9 mouse cellular contexts compared by ENCODE assay signal in the genomic region with DNA sequence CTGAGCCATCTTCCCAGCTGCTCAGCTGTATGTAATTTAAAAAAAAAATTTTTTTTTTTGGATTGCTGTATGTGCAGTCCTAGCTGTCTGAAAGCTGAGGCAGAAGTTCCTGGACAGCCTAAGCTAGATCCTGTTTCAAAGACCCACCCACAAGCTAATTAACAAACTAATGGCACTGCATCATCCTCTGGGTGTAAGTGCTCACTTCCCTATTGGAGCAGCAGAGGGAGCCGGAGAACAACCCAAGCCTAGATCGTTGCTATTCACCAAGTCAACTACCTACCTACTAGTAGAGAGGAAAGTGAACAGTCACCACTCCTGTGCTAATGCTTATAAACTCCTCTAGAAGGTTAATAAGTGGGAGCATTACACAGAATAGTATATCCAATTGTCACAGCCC. TPM values are rescaled to one million over a fixed set of nuclear protein-coding genes. Genes with fewer than 3 reads are reported as not detected.
DNase-seq lines count a peak whose midpoint lies in the region; ATAC-seq and TF ChIP-seq lines count a peak whose summit lies in the region.
"Had no signal": no experiment of that assay in that cellular context is flagged by ENCODE, and none has a peak within 500 bp of the region (broad histone marks: within the 10 kb centered on the region; RNA-seq: fewer than 3 reads in every experiment).

No protein-coding gene starts in this region.

- no peaks in the 10 kb centered on the region for H3K27me3 ChIP-seq in forebrain, embryonic 10.5 days (ENCODE audit: poor library complexity, severe bottlenecking)
- no peaks in the 10 kb centered on the region for H3K27me3 ChIP-seq in hindbrain, embryonic 13.5 days
- H3K27me3 ChIP-seq in stomach, embryonic 16.5 days (ENCODE audit: control insufficient read depth, insufficient read depth, low read length), result no peaks in the 10 kb centered on the region
- H3K27me3 ChIP-seq: embryonic facial prominence, embryonic 15.5 days had no signal

- no peaks in the 10 kb centered on the region for H3K4me1 ChIP-seq in forebrain, embryonic 10.5 days
- no peaks in the 10 kb centered on the region; the same call in 1 of the 2 replicates for H3K4me1 ChIP-seq in hindbrain, embryonic 13.5 days (replicated peaks)
- no peaks in the 10 kb centered on the region for H3K4me1 ChIP-seq in stomach, embryonic 16.5 days (ENCODE audit: control insufficient read depth, insufficient read depth, low read length)
- H3K4me1 ChIP-seq: embryonic facial prominence, embryonic 15.5 days had no signal

- DNase-seq in right cerebral cortex, adult 2 months (ENCODE audit: low spot score in 2 of 2), result peak; percentile 57 to 62
- DNase-seq in right cerebral cortex, postnatal 14 days, result no peak
- peak; percentile 44 for DNase-seq in c-Kit-negative CD71-positive TER-119-positive erythroid progenitor cells, embryonic 14.5 days (ENCODE audit: low read depth, low spot score)
- peak; percentile 29 for DNase-seq in forebrain, embryonic 10.5 days (ENCODE audit: extremely low spot score, low spot score)
- peak; percentile 48 to 59 for DNase-seq in layer of hippocampus, adult 2 months (ENCODE audit: low spot score in 2 of 2)
- peak; percentile 83 for DNase-seq in lung, postnatal 36 days

- peaks cover 100% of the 10 kb centered on the region for H3K36me3 ChIP-seq in forebrain, embryonic 10.5 days (replicated peaks)
- H3K36me3 ChIP-seq in hindbrain, embryonic 13.5 days, result peaks cover 84% of the 10 kb centered on the region
- H3K36me3 ChIP-seq in stomach, embryonic 16.5 days (ENCODE audit: control insufficient read depth, insufficient read depth, low read length), result peaks cover 24% of the 10 kb centered on the region

- peak; percentile 91 for TF ChIP-seq CTCF in layer of hippocampus, adult 2 months (conservative IDR thresholded peaks at IDR 0.05)

- H3K9me3 ChIP-seq in forebrain, embryonic 10.5 days, result no peaks in the 10 kb centered on the region
- no peaks in the 10 kb centered on the region for H3K9me3 ChIP-seq in hindbrain, embryonic 13.5 days
- no peaks in the 10 kb centered on the region for H3K9me3 ChIP-seq in stomach, embryonic 16.5 days (replicated peaks; ENCODE audit: control insufficient read depth, low read length)
- H3K9me3 ChIP-seq: embryonic facial prominence, embryonic 15.5 days had no signal

- 79% methylated on average over 2 of the region's 2 CpGs for WGBS in forebrain, embryonic 10.5 days
- WGBS in hindbrain, embryonic 13.5 days, result 65% methylated on average over 2 of the region's 2 CpGs
- WGBS in stomach, embryonic 16.5 days, result 53% methylated on average over 2 of the region's 2 CpGs

- no peak overlapping the region for H3K4me2 ChIP-seq in hindbrain, embryonic 13.5 days
- H3K4me2 ChIP-seq in stomach, embryonic 16.5 days (ENCODE audit: low read depth, low read length), result no peak overlapping the region
- H3K4me2 ChIP-seq: embryonic facial prominence, embryonic 15.5 days had no signal

- peak; percentile 73 for ATAC-seq in hindbrain, embryonic 13.5 days (ENCODE audit: low FRiP score)
- peak; percentile 56; the same call in 1 of the 2 replicates for ATAC-seq in stomach, embryonic 16.5 days (ENCODE audit: insufficient read depth, low FRiP score)

- no peak overlapping the region for H3K4me3 ChIP-seq in forebrain, embryonic 10.5 days
- H3K4me3 ChIP-seq in hindbrain, embryonic 13.5 days, result no peak overlapping the region
- no peak overlapping the region for H3K4me3 ChIP-seq in layer of hippocampus, adult 2 months
- H3K4me3 ChIP-seq in stomach, embryonic 16.5 days (replicated peaks; ENCODE audit: low read length), result no peak overlapping the region
- H3K4me3 ChIP-seq: embryonic facial prominence, embryonic 15.5 days had no signal

- no peak overlapping the region for H3K27ac ChIP-seq in forebrain, embryonic 10.5 days
- H3K27ac ChIP-seq in hindbrain, embryonic 13.5 days, result no peak overlapping the region
- peak overlapping the region; percentile 36; the same call in 1 of the 2 replicates for H3K27ac ChIP-seq in layer of hippocampus, adult 2 months
- no peak overlapping the region for H3K27ac ChIP-seq in stomach, embryonic 16.5 days (ENCODE audit: low read length)
- H3K27ac ChIP-seq: embryonic facial prominence, embryonic 15.5 days had no signal

- H3K9ac ChIP-seq in hindbrain, embryonic 13.5 days, result no peak overlapping the region
- no peak overlapping the region for H3K9ac ChIP-seq in stomach, embryonic 16.5 days (ENCODE audit: low read length)
- H3K9ac ChIP-seq: embryonic facial prominence, embryonic 15.5 days had no signal

RNA-seq across cellular contexts. Expression of a gene that starts 52.6 kb away (rescaled TPM):
- polyA plus RNA-seq in forebrain, embryonic 10.5 days (2016; fragmentation: Nextera tagmentation; extraction: Ambion mirVana), result 25.4 and 28.1 TPM in 2 replicates
- polyA plus RNA-seq in hindbrain, embryonic 13.5 days (2015; fragmentation: Nextera tagmentation; extraction: Ambion mirVana), result 29.4 and 31.4 TPM in 2 replicates
- total RNA-seq in layer of hippocampus, adult 2 months (2021), result 10 to 100 TPM; 37.7 to 44.8 TPM
- 42.0 and 42.7 TPM in 2 replicates for polyA plus RNA-seq in stomach, embryonic 16.5 days (2015; fragmentation: Nextera tagmentation; extraction: Ambion mirVana)

RNA-seq across cellular contexts. Expression of a gene that starts 58.4 kb away (rescaled TPM):
- 88.7 and 98.5 TPM in 2 replicates for polyA plus RNA-seq in forebrain, embryonic 10.5 days (2016; fragmentation: Nextera tagmentation; extraction: Ambion mirVana)
- 59.5 and 62.5 TPM in 2 replicates for polyA plus RNA-seq in hindbrain, embryonic 13.5 days (2015; fragmentation: Nextera tagmentation; extraction: Ambion mirVana)
- total RNA-seq in layer of hippocampus, adult 2 months (2021), result 10 to 100 TPM; 61.7 to 68.5 TPM
- 50.9 and 58.3 TPM in 2 replicates for polyA plus RNA-seq in stomach, embryonic 16.5 days (2015; fragmentation: Nextera tagmentation; extraction: Ambion mirVana)
